Mouse (Mus musculus) neural tube, embryonic 13.5 days (tissue): ENCODE measurements around the gene Bnip1. TPM values are rescaled to one million over a fixed set of nuclear protein-coding genes. Genes with fewer than 3 reads are reported as not detected.
A peak's percentile ranks its signal among the peaks of the same experiment; 100 is the strongest.

Experiments used
- ATAC-seq: fragments of 200-750 bp; cut with Nextera tagmentation; 2 replicates; pipeline ENCODE4 v1.8.0; 2017; ENCODE audit warnings: low read depth, mild to moderate bottlenecking, moderate TSS enrichment, moderate library complexity
- H3K27ac ChIP-seq: fragments of 300-500 bp; sonication (generic); replicated peaks from 2 replicates; pipeline ENCODE4 v1.5.1; 2015; ENCODE audit warnings: moderate library complexity, mild to moderate bottlenecking, inconsistent platforms
- H3K27me3 ChIP-seq: fragments of 300-500 bp; sonication (generic); 2 replicates; pipeline ENCODE4 v1.6.1; 2015; ENCODE audit warnings: mild to moderate bottlenecking, inconsistent platforms
- H3K36me3 ChIP-seq: fragments of 300-500 bp; sonication (generic); 2 replicates; pipeline ENCODE4 v1.6.1; 2015; ENCODE audit warnings: mild to moderate bottlenecking, inconsistent platforms
- H3K4me1 ChIP-seq: fragments of 300-500 bp; sonication (generic); replicated peaks from 2 replicates; pipeline ENCODE4 v1.6.1; 2015; ENCODE audit warnings: inconsistent platforms
- H3K4me2 ChIP-seq: fragments of 300-500 bp; sonication (generic); 2 replicates; pipeline ENCODE4 v1.6.1; 2015; ENCODE audit warnings: inconsistent platforms, mild to moderate bottlenecking, moderate library complexity
- H3K4me3 ChIP-seq: fragments of 300-500 bp; sonication (generic); 2 replicates; pipeline ENCODE4 v1.5.1; 2015; ENCODE audit warnings: mild to moderate bottlenecking, inconsistent platforms
- H3K9ac ChIP-seq: fragments of 300-500 bp; sonication (generic); 2 replicates; pipeline ENCODE4 v1.6.1; 2015; ENCODE audit warnings: moderate library complexity, mild to moderate bottlenecking, inconsistent platforms
- H3K9me3 ChIP-seq: fragments of 300-500 bp; sonication (generic); 2 replicates; pipeline ENCODE4 v1.6.1; 2016; ENCODE audit warnings: inconsistent platforms
- WGBS: fragments of 180-500 bp; shearing (Covaris S2); methylation state at CpG from one replicate; pipeline ENCODE4 v1.1.7; 2015; 5-methylcytosine and 5-hydroxymethylcytosine counted together
- polyA plus RNA-seq: library from polyadenylated mRNA; unstranded; fragments of >200 nt; fragmentation: Nextera tagmentation; extraction: Ambion mirVana; gene quantifications from 2 replicates; pipeline ENCODE4 v1.2.1, GENCODE M21; 2015

Bnip1 gene
- polyA plus RNA-seq, 1 experiment from 2014 or later, result 47.9 TPM

DNA sequence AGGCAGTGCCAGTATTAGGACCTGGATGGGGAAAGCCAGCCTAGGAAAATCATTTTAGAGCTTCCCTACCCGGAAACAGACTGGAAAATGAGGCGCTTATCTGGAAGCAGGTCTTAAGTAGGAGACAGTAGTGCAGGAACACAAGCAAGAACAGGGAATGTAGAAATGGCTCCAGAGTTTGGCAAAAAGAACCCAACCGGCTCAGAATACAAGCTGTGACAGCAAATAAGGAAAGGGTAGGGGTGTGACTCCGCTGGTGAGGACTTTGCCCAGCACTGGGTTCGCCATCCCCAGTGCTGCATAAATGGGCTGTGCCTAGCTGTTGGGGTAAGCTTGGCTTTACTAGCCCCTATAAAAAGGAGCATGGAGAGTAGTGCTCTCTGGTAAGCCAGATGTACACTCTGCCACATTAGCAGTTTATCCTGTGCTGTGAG lies 761 bp downstream of the Bnip1 start:
- peak overlapping the region; percentile 78 for H3K4me3 ChIP-seq
- ATAC-seq, result no peak
- peak overlapping the region; percentile 63 for H3K27ac ChIP-seq
- H3K9ac ChIP-seq, result peak overlapping the region; percentile 88
- WGBS, result 30% methylated on average over 5 of the region's 5 CpGs
- peaks cover 16% of the 10 kb centered on the region for H3K4me1 ChIP-seq
- no peaks in the 10 kb centered on the region for H3K27me3 ChIP-seq
- no peaks in the 10 kb centered on the region for H3K9me3 ChIP-seq
- peak overlapping the region; percentile 86 for H3K4me2 ChIP-seq
- peaks cover 32% of the 10 kb centered on the region for H3K36me3 ChIP-seq

DNA sequence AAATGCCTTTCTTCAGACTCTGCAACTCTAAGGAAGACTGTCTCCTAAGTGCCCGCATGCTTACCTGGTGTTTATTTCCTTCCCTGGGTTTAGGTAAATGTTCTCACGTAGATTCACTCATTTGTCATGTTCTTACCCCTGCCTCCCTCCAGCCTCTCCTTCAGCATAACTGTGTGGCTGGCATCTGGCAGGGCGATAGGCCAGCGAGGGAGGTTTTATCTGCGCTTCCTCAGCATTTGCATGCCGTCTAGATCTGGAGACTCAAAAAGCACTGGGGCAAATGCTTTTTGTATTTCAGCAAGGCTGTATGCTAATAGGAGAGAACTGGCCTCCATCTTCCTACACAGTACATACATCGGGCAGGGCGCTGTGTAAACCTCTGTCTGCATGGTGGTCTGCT lies 3.7 kb downstream of the Bnip1 start:
- no peaks in the 10 kb centered on the region for H3K27me3 ChIP-seq
- no peak for ATAC-seq
- H3K36me3 ChIP-seq, result peaks cover 56% of the 10 kb centered on the region
- no peak overlapping the region for H3K4me3 ChIP-seq
- H3K4me2 ChIP-seq, result no peak overlapping the region
- H3K4me1 ChIP-seq, result peaks cover 15% of the 10 kb centered on the region
- WGBS, result 95% methylated on average over 8 of the region's 8 CpGs
- H3K9ac ChIP-seq, result no peak overlapping the region
- H3K27ac ChIP-seq, result no peak overlapping the region
- H3K9me3 ChIP-seq, result no peaks in the 10 kb centered on the region

DNA sequence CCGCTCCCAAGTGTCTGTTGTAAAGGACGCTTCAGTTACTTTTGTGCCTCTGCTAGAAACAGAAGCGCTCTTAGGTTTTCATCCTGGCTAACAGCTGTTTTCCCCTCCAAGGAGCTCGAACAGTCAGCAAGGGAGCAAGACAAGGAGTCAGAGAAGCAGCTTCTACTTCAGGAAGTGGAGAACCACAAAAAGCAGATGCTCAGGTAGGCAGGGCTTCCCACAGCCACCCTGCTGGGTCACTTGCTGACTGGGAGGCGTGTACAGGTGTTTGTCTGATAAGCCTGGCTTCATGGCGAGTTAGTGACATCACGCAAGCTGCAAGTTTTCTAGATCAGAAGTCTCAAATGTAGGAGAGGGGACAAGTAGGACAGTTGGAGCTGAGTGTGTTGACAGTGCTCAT lies 5.7 kb downstream of the Bnip1 start:
- H3K36me3 ChIP-seq, result peaks cover 76% of the 10 kb centered on the region

DNA sequence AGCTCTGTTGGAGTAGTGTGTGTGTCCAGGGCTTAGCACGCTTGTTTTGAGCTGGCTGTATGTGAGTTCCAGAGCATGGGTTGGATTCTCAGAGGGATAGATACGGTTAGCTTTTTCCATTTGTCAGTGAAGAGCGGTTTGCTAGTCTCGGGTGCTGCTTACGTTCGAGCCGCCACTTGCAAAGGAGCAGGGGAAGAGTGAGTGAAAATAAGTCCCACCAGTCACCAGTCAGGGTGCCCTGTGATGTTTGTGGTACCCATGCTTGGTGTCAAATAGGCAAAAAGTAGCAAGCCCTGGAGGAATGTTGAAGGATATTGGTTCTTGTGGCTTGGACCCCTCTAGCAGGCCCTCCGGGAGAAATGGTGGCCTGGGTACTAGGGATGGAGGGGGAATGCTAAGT lies 8.1 kb downstream of the Bnip1 start:
- peaks cover 85% of the 10 kb centered on the region for H3K36me3 ChIP-seq
- no peaks in the 10 kb centered on the region for H3K27me3 ChIP-seq
- no peak for ATAC-seq

More for the DNA sequence above, 5.7 kb downstream of the Bnip1 start:
- no peak overlapping the region for H3K4me2 ChIP-seq
- no peak overlapping the region for H3K9ac ChIP-seq
- ATAC-seq, result no peak
- peaks cover 6% of the 10 kb centered on the region for H3K4me1 ChIP-seq
- H3K4me3 ChIP-seq, result no peak overlapping the region
- H3K9me3 ChIP-seq, result no peaks in the 10 kb centered on the region
- WGBS, result 87% methylated on average over 7 of the region's 7 CpGs
- no peak overlapping the region for H3K27ac ChIP-seq
- H3K27me3 ChIP-seq, result no peaks in the 10 kb centered on the region

DNA sequence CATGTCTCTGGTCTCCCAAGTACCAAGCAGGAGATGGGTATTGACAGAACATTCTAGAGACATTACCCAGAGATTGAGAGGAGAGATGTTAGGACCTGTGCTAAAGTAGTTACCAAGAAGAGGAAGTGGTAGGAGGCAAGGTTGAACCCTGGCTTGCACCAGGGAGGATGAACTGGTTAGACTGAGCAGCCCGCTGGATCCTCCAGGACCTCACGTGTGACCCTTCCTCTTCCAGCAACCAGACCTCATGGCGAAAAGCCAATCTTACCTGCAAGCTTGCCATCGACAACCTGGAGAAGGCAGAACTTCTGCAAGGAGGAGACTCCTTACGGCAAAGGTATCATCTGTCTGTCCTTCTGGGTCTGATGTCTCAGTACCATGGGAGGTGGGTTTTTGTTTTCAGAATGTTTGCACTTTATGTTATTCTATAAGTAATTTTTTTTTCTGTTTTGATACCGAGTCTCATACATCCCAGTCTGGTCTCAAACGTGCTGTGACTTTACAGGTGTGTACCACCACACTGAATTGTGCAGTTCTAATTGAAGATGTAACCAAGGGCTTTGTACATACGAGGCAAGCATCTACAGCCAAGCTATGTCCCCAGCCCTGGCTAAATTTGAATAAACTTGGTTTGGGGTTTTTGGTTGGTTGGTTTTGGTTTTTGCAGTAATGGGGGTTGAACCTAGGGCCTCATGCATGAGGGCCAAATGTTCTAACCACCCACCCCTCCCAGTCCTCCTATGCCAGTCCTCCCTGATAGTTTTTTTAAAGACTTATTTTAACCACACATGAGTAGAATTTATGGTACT lies 8.8 kb downstream of the Bnip1 start:
- ATAC-seq, result no peak

More for the DNA sequence above, 8.1 kb downstream of the Bnip1 start:
- Histone ChIP-seq H3K4me1 (no peaks in the 10 kb centered on the region), H3K9me3 (no peaks in the 10 kb centered on the region), H3K27ac (no peak overlapping the region), H3K4me2 (no peak overlapping the region), H3K4me3 (no peak overlapping the region), H3K9ac (no peak overlapping the region)
- WGBS, result 93% methylated on average over 8 of the region's 8 CpGs

DNA sequence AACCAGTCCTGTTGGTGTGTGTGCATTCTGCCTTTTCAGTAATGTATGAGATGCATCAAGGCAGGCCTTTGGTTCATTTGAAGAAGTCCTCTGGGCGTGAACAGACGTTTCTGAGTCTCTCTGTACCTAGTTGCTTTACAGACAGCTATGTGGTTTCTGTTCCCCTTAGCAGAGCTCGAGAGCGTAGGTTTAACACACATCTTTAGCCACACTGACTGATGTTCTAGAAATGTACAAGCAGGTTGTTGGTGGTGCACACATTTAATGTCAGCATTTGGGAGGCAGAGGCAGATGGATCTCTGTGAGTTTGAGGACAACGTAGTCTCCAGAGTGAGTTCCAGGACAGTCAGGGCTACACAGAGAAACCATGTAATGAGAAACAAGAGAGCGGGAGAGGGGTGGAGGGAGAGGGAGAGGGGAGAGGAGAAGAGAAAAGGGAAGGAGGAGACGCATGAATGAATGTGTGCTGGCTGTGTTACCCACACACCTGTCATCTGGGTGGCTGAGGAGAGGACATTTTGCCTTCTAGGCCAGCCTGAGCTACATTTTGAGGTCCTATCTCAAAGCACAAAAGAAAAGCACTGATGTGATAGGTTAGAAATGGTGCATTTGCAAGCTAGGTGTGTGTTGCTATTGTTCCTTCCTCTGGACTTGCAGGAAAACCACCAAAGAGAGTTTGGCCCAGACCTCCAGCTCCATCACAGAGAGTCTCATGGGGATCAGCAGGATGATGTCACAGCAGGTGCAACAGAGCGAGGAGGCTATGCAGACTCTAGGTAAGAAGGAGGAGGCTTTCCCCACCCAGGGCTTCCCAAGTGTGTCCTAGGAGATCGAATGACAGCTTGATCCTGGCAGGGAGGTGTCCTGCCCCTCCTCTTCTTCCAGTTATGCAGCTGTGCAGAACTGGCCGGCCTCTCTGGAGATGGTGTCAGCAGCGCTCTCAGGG lies 9.7 kb downstream of the Bnip1 start:
- H3K27me3 ChIP-seq, result no peaks in the 10 kb centered on the region
- ATAC-seq, result no peak
- peaks cover 69% of the 10 kb centered on the region for H3K36me3 ChIP-seq
- H3K4me1 ChIP-seq, result no peaks in the 10 kb centered on the region
- H3K9me3 ChIP-seq, result no peaks in the 10 kb centered on the region
- H3K4me2 ChIP-seq, result no peak overlapping the region
- H3K4me3 ChIP-seq, result no peak overlapping the region
- H3K27ac ChIP-seq, result no peak overlapping the region
- 90% methylated on average over 11 of the region's 11 CpGs for WGBS
- H3K9ac ChIP-seq, result no peak overlapping the region

More for the DNA sequence above, 8.8 kb downstream of the Bnip1 start:
- H3K4me2 ChIP-seq, result no peak overlapping the region
- no peak overlapping the region for H3K27ac ChIP-seq
- no peak overlapping the region for H3K9ac ChIP-seq
- H3K4me3 ChIP-seq, result no peak overlapping the region
- 95% methylated on average over 8 of the region's 8 CpGs for WGBS
- H3K36me3 ChIP-seq, result peaks cover 78% of the 10 kb centered on the region
- H3K4me1 ChIP-seq, result no peaks in the 10 kb centered on the region
- no peaks in the 10 kb centered on the region for H3K27me3 ChIP-seq
- H3K9me3 ChIP-seq, result no peaks in the 10 kb centered on the region

DNA sequence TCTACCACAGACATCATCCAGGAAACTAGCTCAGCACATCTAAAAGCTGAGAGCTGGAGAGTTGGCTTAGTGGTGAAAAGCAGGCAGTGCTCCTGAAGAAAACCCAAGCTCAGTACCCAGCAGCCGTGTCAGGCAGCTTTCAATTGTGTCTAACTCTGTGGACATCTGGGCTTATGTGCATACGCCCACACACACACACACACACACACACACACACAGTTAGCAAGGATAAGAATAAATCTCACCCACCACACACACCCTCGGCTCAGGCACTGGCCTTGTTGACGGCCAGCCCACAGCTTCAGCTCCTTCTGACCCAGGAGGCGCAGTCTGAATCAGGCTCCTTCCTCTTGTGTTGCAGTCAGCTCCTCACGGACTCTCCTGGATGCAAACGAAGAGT lies 10.7 kb downstream of the Bnip1 start:
- 87% methylated on average over 7 of the region's 7 CpGs for WGBS
- Histone ChIP-seq H3K4me3 (no peak overlapping the region), H3K36me3 (peaks cover 62% of the 10 kb centered on the region), H3K27ac (no peak overlapping the region), H3K9me3 (no peaks in the 10 kb centered on the region), H3K9ac (no peak overlapping the region), H3K4me2 (no peak overlapping the region), H3K4me1 (no peaks in the 10 kb centered on the region), H3K27me3 (no peaks in the 10 kb centered on the region)
- ATAC-seq, result no peak

DNA sequence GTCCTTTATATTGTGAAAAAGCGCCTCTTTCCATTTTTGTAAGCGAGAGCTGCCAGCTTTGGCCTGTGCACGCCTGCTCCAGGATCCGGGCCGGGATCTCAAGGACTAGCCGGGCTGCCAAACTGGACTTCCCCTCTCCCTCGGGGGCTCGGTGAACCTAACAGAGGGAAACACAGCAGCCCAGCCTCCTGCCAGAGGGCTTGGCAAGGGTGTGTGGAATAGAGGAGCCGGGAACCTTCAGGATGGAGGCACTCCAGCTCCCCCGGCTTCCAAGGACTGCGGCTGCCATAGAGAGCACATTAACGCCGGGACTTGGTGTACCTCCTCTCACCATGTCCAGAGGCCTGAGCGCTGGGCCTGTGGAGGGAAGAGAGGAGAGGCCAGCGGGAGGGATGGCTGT lies 11.2 kb downstream of the Bnip1 start:
- no peak for ATAC-seq
- H3K27me3 ChIP-seq, result no peaks in the 10 kb centered on the region
- no peak overlapping the region for H3K27ac ChIP-seq
- H3K9ac ChIP-seq, result no peak overlapping the region
- H3K4me2 ChIP-seq, result no peak overlapping the region
- H3K9me3 ChIP-seq, result no peaks in the 10 kb centered on the region
- H3K36me3 ChIP-seq, result peaks cover 57% of the 10 kb centered on the region
- no peak overlapping the region for H3K4me3 ChIP-seq
- 91% methylated on average over 15 of the region's 15 CpGs for WGBS
- H3K4me1 ChIP-seq, result no peaks in the 10 kb centered on the region

DNA sequence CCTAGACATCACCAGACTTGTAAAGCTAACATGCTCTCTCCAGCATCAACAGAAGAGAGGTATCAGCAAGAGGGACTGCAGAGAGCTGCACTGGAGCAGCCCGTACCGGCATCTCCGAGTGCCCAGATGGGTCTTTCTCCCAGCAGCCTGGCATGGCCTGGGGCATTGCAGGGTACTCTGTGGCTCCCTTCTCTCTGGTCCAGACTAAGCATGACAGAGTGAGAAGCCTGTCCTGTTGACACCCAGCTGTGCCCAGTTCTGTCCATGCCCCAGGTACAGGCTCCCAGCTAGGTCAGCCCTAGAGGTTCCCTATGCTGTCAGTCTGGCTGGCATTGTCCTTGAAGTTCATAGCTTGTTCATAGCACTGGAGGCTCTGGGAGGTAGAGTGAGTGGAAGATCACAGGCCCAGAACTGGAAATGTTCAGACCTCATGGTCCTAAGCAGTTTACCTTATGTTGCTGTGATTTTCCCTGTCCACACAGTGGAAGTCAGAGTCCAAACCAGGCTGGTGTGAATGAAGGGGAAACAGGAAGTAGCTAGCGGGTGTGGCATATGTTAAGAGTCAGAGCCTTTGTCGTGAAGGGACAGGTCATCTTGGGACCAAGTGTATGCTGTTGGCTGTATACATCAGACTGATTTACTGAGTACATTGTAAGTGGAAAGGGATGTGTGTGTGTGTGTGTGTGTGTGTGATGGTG lies 12.4 kb downstream of the Bnip1 start:
- Histone ChIP-seq H3K9ac (no peak overlapping the region), H3K27ac (no peak overlapping the region), H3K27me3 (no peaks in the 10 kb centered on the region), H3K4me2 (no peak overlapping the region), H3K9me3 (no peaks in the 10 kb centered on the region), H3K4me3 (no peak overlapping the region), H3K36me3 (peaks cover 51% of the 10 kb centered on the region), H3K4me1 (no peaks in the 10 kb centered on the region)
- 83% methylated on average over 5 of the region's 5 CpGs for WGBS
- no peak for ATAC-seq

DNA sequence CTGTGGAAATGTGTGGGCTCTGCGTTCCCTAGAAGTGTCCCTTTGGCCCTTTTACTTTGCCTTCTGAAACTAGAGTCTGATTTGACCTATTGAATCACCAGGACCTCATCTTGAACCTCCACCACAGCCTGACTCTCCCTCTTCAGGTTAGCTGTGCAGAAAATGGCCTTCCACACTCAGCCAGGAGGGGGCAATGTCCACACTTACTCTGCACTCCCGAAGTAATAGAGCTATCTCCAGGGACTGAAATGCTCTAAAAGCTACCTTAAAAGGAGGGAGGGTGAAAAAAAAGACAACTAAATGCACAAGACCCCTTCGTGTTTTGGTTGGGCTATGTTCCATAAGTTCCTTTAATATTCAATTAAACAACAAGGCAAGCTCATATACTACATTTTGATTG lies 13.9 kb downstream of the Bnip1 start:
- Histone ChIP-seq H3K4me2 (no peak overlapping the region), H3K36me3 (peaks cover 36% of the 10 kb centered on the region), H3K27me3 (no peaks in the 10 kb centered on the region; the same call in 1 of the 2 replicates), H3K9me3 (no peaks in the 10 kb centered on the region), H3K27ac (no peak overlapping the region), H3K4me3 (no peak overlapping the region), H3K9ac (no peak overlapping the region), H3K4me1 (no peaks in the 10 kb centered on the region)
- WGBS, result 19% methylated on average over 3 of the region's 3 CpGs
- no peak for ATAC-seq

DNA sequence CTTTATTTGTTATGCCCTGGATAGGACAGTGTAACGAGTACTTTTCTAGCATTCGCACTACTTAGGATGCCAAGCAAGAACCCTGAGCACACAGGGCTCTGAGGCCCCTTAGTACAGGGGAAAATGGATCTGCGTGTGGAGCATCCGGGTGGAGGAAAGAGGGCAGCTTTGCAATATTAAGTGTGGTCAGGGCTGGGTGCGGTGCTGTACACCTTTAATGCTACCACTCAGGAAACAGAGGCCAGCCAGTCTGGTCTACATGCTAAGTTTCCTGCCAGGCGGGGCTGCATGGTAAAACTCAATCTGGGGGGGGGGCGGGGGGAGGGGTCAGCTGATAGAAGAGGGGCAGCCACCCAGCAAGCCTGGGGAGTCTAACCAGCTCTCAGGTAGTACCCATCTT lies 14.5 kb downstream of the Bnip1 start:
- no peak for ATAC-seq
- WGBS, result 80% methylated on average over 7 of the region's 7 CpGs
- H3K4me3 ChIP-seq, result no peak overlapping the region
- no peaks in the 10 kb centered on the region for H3K4me1 ChIP-seq
- no peaks in the 10 kb centered on the region for H3K9me3 ChIP-seq
- H3K27me3 ChIP-seq, result no peaks in the 10 kb centered on the region; the same call in 1 of the 2 replicates
- no peak overlapping the region for H3K4me2 ChIP-seq
- H3K36me3 ChIP-seq, result peaks cover 30% of the 10 kb centered on the region
- no peak overlapping the region for H3K27ac ChIP-seq
- no peak overlapping the region for H3K9ac ChIP-seq
